Mouse (Mus musculus): ENCODE results near the gene Mboat2. TPM values are rescaled to one million over a fixed set of nuclear protein-coding genes. Genes with fewer than 3 reads are reported as not detected.

The Mboat2 gene
- total and polyA plus RNA-seq, 3 experiments = 3.8 to 12.3 (median 8.4) TPM

- no peak overlapping the region for H3K4me3 ChIP-seq
- peaks cover 3% of the 10 kb centered on the region; the same call in 1 of the 2 replicates for H3K36me3 ChIP-seq (ENCODE audit: control insufficient read depth, insufficient read depth, low read length)
- 83% methylated on average over 2 of the region's 2 CpGs for WGBS
- no peak overlapping the region for H3K9ac ChIP-seq (ENCODE audit: low read depth, low read length)
- H3K27me3 ChIP-seq (ENCODE audit: control insufficient read depth, insufficient read depth, low read length) = no peaks in the 10 kb centered on the region
- peaks cover 2% of the 10 kb centered on the region for H3K4me1 ChIP-seq (ENCODE audit: control insufficient read depth, insufficient read depth, low read length)
- H3K79me2 ChIP-seq (replicated peaks; ENCODE audit: control insufficient read depth, insufficient read depth, low read length) = no peaks in the 10 kb centered on the region
- TF ChIP-seq CTCF (IDR thresholded peaks at IDR 0.05) (no peak), POLR2A (IDR thresholded peaks at IDR 0.05; ENCODE audit: insufficient read depth, low read depth, low read length) (no peak), EP300 (IDR thresholded peaks at IDR 0.05; ENCODE audit: insufficient read depth, low read depth, low read length) (no peak)
- intact Hi-C loops (cut with DNase I) = no loop called here
- no peak for DNase-seq
- no peak overlapping the region for H3K27ac ChIP-seq
Measured at GRCm38 (mm10) chr12:24907894-24908293, 77.2 kb downstream of the Mboat2 start.

- no peak overlapping the region for H3K27ac ChIP-seq
- DNase-seq = no peak
- no peaks in the 10 kb centered on the region for H3K79me2 ChIP-seq (replicated peaks; ENCODE audit: control insufficient read depth, insufficient read depth, low read length)
- intact Hi-C loops (cut with DNase I) = loop anchor here (2.0 kb wide), 1 partner anchor 15 kb away; no protein-coding TSS in a partner anchor
- no peak overlapping the region for H3K4me3 ChIP-seq
- peaks cover 2% of the 10 kb centered on the region for H3K4me1 ChIP-seq (ENCODE audit: control insufficient read depth, insufficient read depth, low read length)
- H3K27me3 ChIP-seq (ENCODE audit: control insufficient read depth, insufficient read depth, low read length) = no peaks in the 10 kb centered on the region
- H3K36me3 ChIP-seq (ENCODE audit: control insufficient read depth, insufficient read depth, low read length) = peaks cover 3% of the 10 kb centered on the region; the same call in 1 of the 2 replicates
- no peak for TF ChIP-seq POLR2A (IDR thresholded peaks at IDR 0.05; ENCODE audit: insufficient read depth, low read depth, low read length)
- no peak for TF ChIP-seq EP300 (IDR thresholded peaks at IDR 0.05; ENCODE audit: insufficient read depth, low read depth, low read length)
- TF ChIP-seq CTCF (IDR thresholded peaks at IDR 0.05) = no peak
- no peak overlapping the region for H3K9ac ChIP-seq (ENCODE audit: low read depth, low read length)
- 67% methylated on average over 7 of the region's 7 CpGs for WGBS
Measured at GRCm38 (mm10) chr12:24909679-24910078, 79.0 kb downstream of the Mboat2 start.

- Histone ChIP-seq H3K27me3 (ENCODE audit: control insufficient read depth, insufficient read depth, low read length) (no peaks in the 10 kb centered on the region), H3K27ac (peak overlapping the region; percentile 53)
- no peak for DNase-seq
Measured at GRCm38 (mm10) chr12:24912174-24912573, 81.5 kb downstream of the Mboat2 start.

GRCm38 (mm10) chr12:24912876-24913275 is 82.2 kb downstream of the Mboat2 start:
- H3K27ac ChIP-seq = peak overlapping the region; percentile 53
- intact Hi-C loops (cut with DNase I) = no loop called here
- WGBS = 96% methylated on average over 1 of the region's 1 CpGs

More at GRCm38 (mm10) chr12:24912174-24912573, 81.5 kb downstream of the Mboat2 start:
- no peak for TF ChIP-seq EP300 (IDR thresholded peaks at IDR 0.05; ENCODE audit: insufficient read depth, low read depth, low read length)
- TF ChIP-seq CTCF (IDR thresholded peaks at IDR 0.05) = no peak
- no peak for TF ChIP-seq POLR2A (IDR thresholded peaks at IDR 0.05; ENCODE audit: insufficient read depth, low read depth, low read length)
- H3K79me2 ChIP-seq (replicated peaks; ENCODE audit: control insufficient read depth, insufficient read depth, low read length) = no peaks in the 10 kb centered on the region
- H3K9ac ChIP-seq (ENCODE audit: low read depth, low read length) = no peak overlapping the region
- H3K4me3 ChIP-seq = no peak overlapping the region
- peaks cover 3% of the 10 kb centered on the region; the same call in 1 of the 2 replicates for H3K36me3 ChIP-seq (ENCODE audit: control insufficient read depth, insufficient read depth, low read length)
- intact Hi-C loops (cut with DNase I) = no loop called here
- whole genome bisulfite sequencing = 48% methylated on average over 6 of the region's 6 CpGs
- no peaks in the 10 kb centered on the region; the same call in 1 of the 2 replicates for H3K4me1 ChIP-seq (ENCODE audit: control insufficient read depth, insufficient read depth, low read length)

GRCm38 (mm10) chr12:24918575-24919262 is 88.0 kb downstream of the Mboat2 start:
- no peak overlapping the region for H3K9ac ChIP-seq (ENCODE audit: low read depth, low read length)
- WGBS = 83% methylated on average over 12 of the region's 12 CpGs
- H3K4me1 ChIP-seq (ENCODE audit: control insufficient read depth, insufficient read depth, low read length) = peaks cover 1% of the 10 kb centered on the region; the same call in 1 of the 2 replicates
- peak in 1 of 2 experiments; percentile 3 for DNase-seq
- no peak overlapping the region for H3K27ac ChIP-seq
- intact Hi-C loops (cut with DNase I) = no loop called here
- no peaks in the 10 kb centered on the region for H3K79me2 ChIP-seq (replicated peaks; ENCODE audit: control insufficient read depth, insufficient read depth, low read length)
- TF ChIP-seq CTCF (IDR thresholded peaks at IDR 0.05) (no peak), POLR2A (IDR thresholded peaks at IDR 0.05; ENCODE audit: insufficient read depth, low read depth, low read length) (no peak), EP300 (IDR thresholded peaks at IDR 0.05; ENCODE audit: insufficient read depth, low read depth, low read length) (no peak)
- no peaks in the 10 kb centered on the region for H3K36me3 ChIP-seq (ENCODE audit: control insufficient read depth, insufficient read depth, low read length)
- no peaks in the 10 kb centered on the region for H3K27me3 ChIP-seq (ENCODE audit: control insufficient read depth, insufficient read depth, low read length)
- no peak overlapping the region for H3K4me3 ChIP-seq

More at GRCm38 (mm10) chr12:24912876-24913275, 82.2 kb downstream of the Mboat2 start:
- TF ChIP-seq EP300 (IDR thresholded peaks at IDR 0.05; ENCODE audit: insufficient read depth, low read depth, low read length) (no peak), CTCF (IDR thresholded peaks at IDR 0.05) (no peak), POLR2A (IDR thresholded peaks at IDR 0.05; ENCODE audit: insufficient read depth, low read depth, low read length) (no peak)
- H3K79me2 ChIP-seq (replicated peaks; ENCODE audit: control insufficient read depth, insufficient read depth, low read length) = no peaks in the 10 kb centered on the region
- no peak for DNase-seq
- H3K4me3 ChIP-seq = no peak overlapping the region
- H3K36me3 ChIP-seq (ENCODE audit: control insufficient read depth, insufficient read depth, low read length) = peaks cover 3% of the 10 kb centered on the region; the same call in 1 of the 2 replicates
- no peaks in the 10 kb centered on the region for H3K27me3 ChIP-seq (ENCODE audit: control insufficient read depth, insufficient read depth, low read length)
- H3K4me1 ChIP-seq (ENCODE audit: control insufficient read depth, insufficient read depth, low read length) = no peaks in the 10 kb centered on the region; the same call in 1 of the 2 replicates
- no peak overlapping the region for H3K9ac ChIP-seq (ENCODE audit: low read depth, low read length)

- intact Hi-C loops (cut with DNase I) = no loop called here
- Histone ChIP-seq H3K79me2 (replicated peaks; ENCODE audit: control insufficient read depth, insufficient read depth, low read length) (no peaks in the 10 kb centered on the region), H3K4me3 (no peak overlapping the region), H3K4me1 (ENCODE audit: control insufficient read depth, insufficient read depth, low read length) (peaks cover 6% of the 10 kb centered on the region), H3K27me3 (ENCODE audit: control insufficient read depth, insufficient read depth, low read length) (no peaks in the 10 kb centered on the region), H3K9ac (ENCODE audit: low read depth, low read length) (no peak overlapping the region), H3K36me3 (ENCODE audit: control insufficient read depth, insufficient read depth, low read length) (no peaks in the 10 kb centered on the region), H3K27ac (no peak overlapping the region)
- WGBS = 88% methylated on average over 1 of the region's 1 CpGs
- TF ChIP-seq CTCF (IDR thresholded peaks at IDR 0.05) (no peak), POLR2A (IDR thresholded peaks at IDR 0.05; ENCODE audit: insufficient read depth, low read depth, low read length) (no peak), EP300 (IDR thresholded peaks at IDR 0.05; ENCODE audit: insufficient read depth, low read depth, low read length) (no peak)
- DNase-seq = no peak
Measured at GRCm38 (mm10) chr12:24920861-24921260, 90.2 kb downstream of the Mboat2 start.
